Mouse (Mus musculus): Measurements from ENCODE around the gene Olfr1358. TPM values are rescaled to one million over a fixed set of nuclear protein-coding genes. Genes with fewer than 3 reads are reported as not detected.

Olfr1358 gene
- polyA plus RNA-seq, 1 experiment from 2014 or later: not detected

GRCm38 (mm10) chr10:78525511-78525910 is 8.3 kb downstream of the Olfr1358 start:
- H3K27ac ChIP-seq (ENCODE audit: low read depth, low read length): no peak overlapping the region
- H3K4me1 ChIP-seq (ENCODE audit: control insufficient read depth, insufficient read depth, low read length): no peaks in the 10 kb centered on the region
- H3K9me3 ChIP-seq (ENCODE audit: control insufficient read depth, low read length): no peaks in the 10 kb centered on the region
- 65% methylated on average over 4 of the region's 4 CpGs for WGBS
- H3K9ac ChIP-seq (ENCODE audit: low read length): no peak overlapping the region
- H3K4me3 ChIP-seq (ENCODE audit: low read depth, low read length): no peak overlapping the region
- no peak for ATAC-seq (ENCODE audit: insufficient read depth, low FRiP score, low TSS enrichment)
- no peaks in the 10 kb centered on the region for H3K36me3 ChIP-seq (ENCODE audit: control insufficient read depth, insufficient read depth, low read length)
- no peak overlapping the region for H3K4me2 ChIP-seq (ENCODE audit: low read depth)
- H3K27me3 ChIP-seq (ENCODE audit: control insufficient read depth, insufficient read depth, low read length): no peaks in the 10 kb centered on the region
- DNase-seq (ENCODE audit: low spot score): no peak

GRCm38 (mm10) chr10:78540943-78541342 is 23.7 kb downstream of the Olfr1358 start:
- WGBS: 47% methylated on average over 2 of the region's 2 CpGs

GRCm38 (mm10) chr10:78565070-78565469 is 47.8 kb downstream of the Olfr1358 start:
- Histone ChIP-seq H3K9me3 (ENCODE audit: control insufficient read depth, low read length) (no peaks in the 10 kb centered on the region), H3K27ac (ENCODE audit: low read depth, low read length) (no peak overlapping the region), H3K4me2 (ENCODE audit: low read depth) (no peak overlapping the region), H3K4me1 (ENCODE audit: control insufficient read depth, insufficient read depth, low read length) (no peaks in the 10 kb centered on the region), H3K4me3 (ENCODE audit: low read depth, low read length) (no peak overlapping the region), H3K9ac (ENCODE audit: low read length) (no peak overlapping the region), H3K27me3 (ENCODE audit: control insufficient read depth, insufficient read depth, low read length) (no peaks in the 10 kb centered on the region), H3K36me3 (ENCODE audit: control insufficient read depth, insufficient read depth, low read length) (no peaks in the 10 kb centered on the region)
- DNase-seq (ENCODE audit: low spot score) (no peak), ATAC-seq (ENCODE audit: insufficient read depth, low FRiP score, low TSS enrichment) (no peak)
- 93% methylated on average over 1 of the region's 1 CpGs for WGBS

More at GRCm38 (mm10) chr10:78540943-78541342, 23.7 kb downstream of the Olfr1358 start:
- Histone ChIP-seq H3K27me3 (ENCODE audit: control insufficient read depth, insufficient read depth, low read length) (no peaks in the 10 kb centered on the region), H3K9ac (ENCODE audit: low read length) (no peak overlapping the region), H3K4me3 (ENCODE audit: low read depth, low read length) (no peak overlapping the region), H3K4me1 (ENCODE audit: control insufficient read depth, insufficient read depth, low read length) (no peaks in the 10 kb centered on the region), H3K9me3 (ENCODE audit: control insufficient read depth, low read length) (no peaks in the 10 kb centered on the region), H3K36me3 (ENCODE audit: control insufficient read depth, insufficient read depth, low read length) (no peaks in the 10 kb centered on the region), H3K4me2 (ENCODE audit: low read depth) (no peak overlapping the region), H3K27ac (ENCODE audit: low read depth, low read length) (no peak overlapping the region)
- ATAC-seq (ENCODE audit: insufficient read depth, low FRiP score, low TSS enrichment): no peak
- no peak for DNase-seq (ENCODE audit: low spot score)

- Histone ChIP-seq H3K4me1 (ENCODE audit: control insufficient read depth, insufficient read depth, low read length) (no peaks in the 10 kb centered on the region), H3K4me3 (ENCODE audit: low read depth, low read length) (no peak overlapping the region), H3K27ac (ENCODE audit: low read depth, low read length) (no peak overlapping the region), H3K4me2 (ENCODE audit: low read depth) (no peak overlapping the region), H3K27me3 (ENCODE audit: control insufficient read depth, insufficient read depth, low read length) (no peaks in the 10 kb centered on the region), H3K9ac (ENCODE audit: low read length) (no peak overlapping the region), H3K9me3 (ENCODE audit: control insufficient read depth, low read length) (no peaks in the 10 kb centered on the region), H3K36me3 (ENCODE audit: control insufficient read depth, insufficient read depth, low read length) (no peaks in the 10 kb centered on the region)
- DNase-seq (ENCODE audit: low spot score) (no peak), ATAC-seq (ENCODE audit: insufficient read depth, low FRiP score, low TSS enrichment) (no peak)
- 91% methylated on average over 3 of the region's 3 CpGs for WGBS
Measured at GRCm38 (mm10) chr10:78569191-78569590, 52.0 kb downstream of the Olfr1358 start.

- no peak for DNase-seq (ENCODE audit: low spot score)
- no peak overlapping the region for H3K4me3 ChIP-seq (ENCODE audit: low read depth, low read length)
- no peaks in the 10 kb centered on the region for H3K9me3 ChIP-seq (ENCODE audit: control insufficient read depth, low read length)
- H3K9ac ChIP-seq (ENCODE audit: low read length): no peak overlapping the region
- H3K27me3 ChIP-seq (ENCODE audit: control insufficient read depth, insufficient read depth, low read length): no peaks in the 10 kb centered on the region
- H3K4me1 ChIP-seq (ENCODE audit: control insufficient read depth, insufficient read depth, low read length): no peaks in the 10 kb centered on the region
- WGBS: 65% methylated on average over 3 of the region's 3 CpGs
- H3K27ac ChIP-seq (ENCODE audit: low read depth, low read length): no peak overlapping the region
- no peaks in the 10 kb centered on the region for H3K36me3 ChIP-seq (ENCODE audit: control insufficient read depth, insufficient read depth, low read length)
- ATAC-seq (ENCODE audit: insufficient read depth, low FRiP score, low TSS enrichment): no peak
- no peak overlapping the region for H3K4me2 ChIP-seq (ENCODE audit: low read depth)
Measured at GRCm38 (mm10) chr10:78569686-78570085, 52.5 kb downstream of the Olfr1358 start.

Small RNA genes lying within 50 kb of the gene (microRNA-seq; reads per million reads assigned to microRNA genes)
- not detected for gene Gm27541

Other genes with a start within 250 kb of the Olfr1358 start
- 49.3 and 49.7 TPM in 2 replicates for gene Agpat3, start 164.9 kb upstream of the Olfr1358 start, polyA plus RNA-seq (2014; fragmentation: Nextera tagmentation; extraction: Ambion mirVana)
- 257 and 278 TPM in 2 replicates for gene Rrp1, start 104.4 kb upstream of the Olfr1358 start, polyA plus RNA-seq (2014; fragmentation: Nextera tagmentation; extraction: Ambion mirVana)
- gene Cstb, start 91.8 kb upstream of the Olfr1358 start, polyA plus RNA-seq (2014; fragmentation: Nextera tagmentation; extraction: Ambion mirVana): 111 and 120 TPM in 2 replicates
- gene Pdxk, start 52.5 kb upstream of the Olfr1358 start, polyA plus RNA-seq (2014; fragmentation: Nextera tagmentation; extraction: Ambion mirVana): 6.9 and 7.4 TPM in 2 replicates
- gene Ilvbl, start 56.9 kb downstream of the Olfr1358 start, polyA plus RNA-seq (2014; fragmentation: Nextera tagmentation; extraction: Ambion mirVana): 31.8 and 33.6 TPM in 2 replicates
- gene Syde1, start 74.5 kb downstream of the Olfr1358 start, polyA plus RNA-seq (2014; fragmentation: Nextera tagmentation; extraction: Ambion mirVana): 13.9 and 14.0 TPM in 2 replicates
- gene Olfr1357, start 100.6 kb downstream of the Olfr1358 start, polyA plus RNA-seq (2014; fragmentation: Nextera tagmentation; extraction: Ambion mirVana): not detected in 2 replicates
- not detected in 2 replicates for gene Casp14, start 200.9 kb downstream of the Olfr1358 start, polyA plus RNA-seq (2014; fragmentation: Nextera tagmentation; extraction: Ambion mirVana)
- gene Ccdc105, start 235.6 kb downstream of the Olfr1358 start, polyA plus RNA-seq (2014; fragmentation: Nextera tagmentation; extraction: Ambion mirVana): not detected in 2 replicates

Measured in neural tube, embryonic 11.5 days (tissue).